Mouse (Mus musculus): ENCODE measurements around the gene Dclk1. TPM values are rescaled to one million over a fixed set of nuclear protein-coding genes. Genes with fewer than 3 reads are reported as not detected.

Gene Dclk1
- polyA plus RNA-seq, 1 experiment from 2014 or later = 24.5 TPM

GRCm38 (mm10) chr3:55213785-55214184 is 28.4 kb upstream of the Dclk1 start:
- 0 out of 2 replicates have a peak, but pooled peaks have one; percentile 12 for ATAC-seq (ENCODE audit: low FRiP score, low TSS enrichment)
- Histone ChIP-seq H3K36me3 (ENCODE audit: control insufficient read depth, insufficient read depth, low read length) (no peaks in the 10 kb centered on the region), H3K9ac (ENCODE audit: low read depth, low read length) (no peak overlapping the region), H3K4me2 (replicated peaks; ENCODE audit: low read depth, low read length) (no peak overlapping the region), H3K4me1 (ENCODE audit: control insufficient read depth, insufficient read depth, low read length) (peaks cover 6% of the 10 kb centered on the region; the same call in 1 of the 2 replicates), H3K27ac (ENCODE audit: low read depth, low read length) (no peak overlapping the region), H3K4me3 (ENCODE audit: low read length) (no peak overlapping the region), H3K27me3 (ENCODE audit: control insufficient read depth, insufficient read depth, low read length) (no peaks in the 10 kb centered on the region), H3K9me3 (ENCODE audit: control insufficient read depth, low read length) (no peaks in the 10 kb centered on the region)
- WGBS = 27% methylated on average over 4 of the region's 4 CpGs

GRCm38 (mm10) chr3:55214413-55214812 is 27.8 kb upstream of the Dclk1 start:
- peaks cover 6% of the 10 kb centered on the region; the same call in 1 of the 2 replicates for H3K4me1 ChIP-seq (ENCODE audit: control insufficient read depth, insufficient read depth, low read length)
- WGBS = 64% methylated on average over 6 of the region's 6 CpGs
- no peaks in the 10 kb centered on the region for H3K9me3 ChIP-seq (ENCODE audit: control insufficient read depth, low read length)
- no peak overlapping the region for H3K9ac ChIP-seq (ENCODE audit: low read depth, low read length)
- H3K27ac ChIP-seq (ENCODE audit: low read depth, low read length) = no peak overlapping the region
- no peak for ATAC-seq (ENCODE audit: low FRiP score, low TSS enrichment)
- no peaks in the 10 kb centered on the region for H3K27me3 ChIP-seq (ENCODE audit: control insufficient read depth, insufficient read depth, low read length)
- no peak overlapping the region for H3K4me3 ChIP-seq (ENCODE audit: low read length)
- no peaks in the 10 kb centered on the region for H3K36me3 ChIP-seq (ENCODE audit: control insufficient read depth, insufficient read depth, low read length)
- H3K4me2 ChIP-seq (replicated peaks; ENCODE audit: low read depth, low read length) = no peak overlapping the region

GRCm38 (mm10) chr3:55222502-55222901 is 19.7 kb upstream of the Dclk1 start:
- H3K4me3 ChIP-seq (ENCODE audit: low read length) = no peak overlapping the region
- ATAC-seq (ENCODE audit: low FRiP score, low TSS enrichment) = no peak
- no peaks in the 10 kb centered on the region for H3K36me3 ChIP-seq (ENCODE audit: control insufficient read depth, insufficient read depth, low read length)
- H3K4me1 ChIP-seq (ENCODE audit: control insufficient read depth, insufficient read depth, low read length) = 0 out of 2 replicates have a peak, but pooled peaks cover 5% of the 10 kb centered on the region
- H3K9ac ChIP-seq (ENCODE audit: low read depth, low read length) = no peak overlapping the region
- no peaks in the 10 kb centered on the region for H3K27me3 ChIP-seq (ENCODE audit: control insufficient read depth, insufficient read depth, low read length)
- 79% methylated on average over 1 of the region's 2 CpGs for WGBS
- no peak overlapping the region for H3K27ac ChIP-seq (ENCODE audit: low read depth, low read length)
- H3K4me2 ChIP-seq (replicated peaks; ENCODE audit: low read depth, low read length) = no peak overlapping the region
- H3K9me3 ChIP-seq (ENCODE audit: control insufficient read depth, low read length) = peaks cover 8% of the 10 kb centered on the region

- H3K4me1 ChIP-seq (ENCODE audit: control insufficient read depth, insufficient read depth, low read length) = 0 out of 2 replicates have a peak, but pooled peaks cover 5% of the 10 kb centered on the region
- H3K4me3 ChIP-seq (ENCODE audit: low read length) = no peak overlapping the region
- no peak for ATAC-seq (ENCODE audit: low FRiP score, low TSS enrichment)
- WGBS = 77% methylated on average over 3 of the region's 3 CpGs
- H3K36me3 ChIP-seq (ENCODE audit: control insufficient read depth, insufficient read depth, low read length) = no peaks in the 10 kb centered on the region
- H3K9ac ChIP-seq (ENCODE audit: low read depth, low read length) = no peak overlapping the region
- no peak overlapping the region for H3K27ac ChIP-seq (ENCODE audit: low read depth, low read length)
- no peak overlapping the region for H3K4me2 ChIP-seq (replicated peaks; ENCODE audit: low read depth, low read length)
- H3K9me3 ChIP-seq (ENCODE audit: control insufficient read depth, low read length) = peaks cover 8% of the 10 kb centered on the region
- H3K27me3 ChIP-seq (ENCODE audit: control insufficient read depth, insufficient read depth, low read length) = no peaks in the 10 kb centered on the region
These were observed 18.3 kb upstream of the Dclk1 start for GRCm38 (mm10) chr3:55223862-55224261.

- Histone ChIP-seq H3K4me3 (ENCODE audit: low read length) (no peak overlapping the region), H3K27me3 (ENCODE audit: control insufficient read depth, insufficient read depth, low read length) (no peaks in the 10 kb centered on the region), H3K27ac (ENCODE audit: low read depth, low read length) (no peak overlapping the region), H3K9ac (ENCODE audit: low read depth, low read length) (no peak overlapping the region), H3K9me3 (ENCODE audit: control insufficient read depth, low read length) (peaks cover 6% of the 10 kb centered on the region), H3K4me1 (ENCODE audit: control insufficient read depth, insufficient read depth, low read length) (0 out of 2 replicates have a peak, but pooled peaks cover 5% of the 10 kb centered on the region), H3K4me2 (replicated peaks; ENCODE audit: low read depth, low read length) (0 out of 2 replicates have a peak overlapping the region, but pooled peaks have one; percentile 15), H3K36me3 (ENCODE audit: control insufficient read depth, insufficient read depth, low read length) (no peaks in the 10 kb centered on the region)
- 28% methylated on average over 15 of the region's 18 CpGs for WGBS
- ATAC-seq (ENCODE audit: low FRiP score, low TSS enrichment) = peak; percentile 69
These were observed 15.5 kb upstream of the Dclk1 start for GRCm38 (mm10) chr3:55226501-55227213.

GRCm38 (mm10) chr3:55227214-55227581 is 15.0 kb upstream of the Dclk1 start:
- Histone ChIP-seq H3K27me3 (ENCODE audit: control insufficient read depth, insufficient read depth, low read length) (no peaks in the 10 kb centered on the region), H3K4me3 (ENCODE audit: low read length) (no peak overlapping the region), H3K4me1 (ENCODE audit: control insufficient read depth, insufficient read depth, low read length) (0 out of 2 replicates have a peak, but pooled peaks cover 5% of the 10 kb centered on the region), H3K9me3 (ENCODE audit: control insufficient read depth, low read length) (peaks cover 6% of the 10 kb centered on the region), H3K27ac (ENCODE audit: low read depth, low read length) (no peak overlapping the region), H3K9ac (ENCODE audit: low read depth, low read length) (no peak overlapping the region), H3K4me2 (replicated peaks; ENCODE audit: low read depth, low read length) (no peak overlapping the region), H3K36me3 (ENCODE audit: control insufficient read depth, insufficient read depth, low read length) (no peaks in the 10 kb centered on the region)
- no peak for ATAC-seq (ENCODE audit: low FRiP score, low TSS enrichment)
- 31% methylated on average over 4 of the region's 4 CpGs for WGBS

- Histone ChIP-seq H3K9ac (ENCODE audit: low read depth, low read length) (peak overlapping the region; percentile 71), H3K27ac (ENCODE audit: low read depth, low read length) (no peak overlapping the region), H3K4me3 (ENCODE audit: low read length) (peak overlapping the region; percentile 66), H3K4me1 (ENCODE audit: control insufficient read depth, insufficient read depth, low read length) (peaks cover 13% of the 10 kb centered on the region; the same call in 1 of the 2 replicates), H3K4me2 (replicated peaks; ENCODE audit: low read depth, low read length) (peak overlapping the region; percentile 93), H3K9me3 (ENCODE audit: control insufficient read depth, low read length) (no peaks in the 10 kb centered on the region), H3K27me3 (ENCODE audit: control insufficient read depth, insufficient read depth, low read length) (0 out of 2 replicates have a peak, but pooled peaks cover 3% of the 10 kb centered on the region), H3K36me3 (ENCODE audit: control insufficient read depth, insufficient read depth, low read length) (no peaks in the 10 kb centered on the region)
- under 1% methylated on average over 43 of the region's 45 CpGs for WGBS
- peak; percentile 96 for ATAC-seq (ENCODE audit: low FRiP score, low TSS enrichment)
These were observed 375 bp downstream of the Dclk1 start for GRCm38 (mm10) chr3:55242422-55243055.

- Histone ChIP-seq H3K36me3 (ENCODE audit: control insufficient read depth, insufficient read depth, low read length) (no peaks in the 10 kb centered on the region), H3K9ac (ENCODE audit: low read depth, low read length) (peak overlapping the region; percentile 71; the same call in 1 of the 2 replicates), H3K4me2 (replicated peaks; ENCODE audit: low read depth, low read length) (peak overlapping the region; percentile 93), H3K27me3 (ENCODE audit: control insufficient read depth, insufficient read depth, low read length) (0 out of 2 replicates have a peak, but pooled peaks cover 3% of the 10 kb centered on the region), H3K4me3 (ENCODE audit: low read length) (peak overlapping the region; percentile 66), H3K4me1 (ENCODE audit: control insufficient read depth, insufficient read depth, low read length) (peaks cover 13% of the 10 kb centered on the region; the same call in 1 of the 2 replicates), H3K9me3 (ENCODE audit: control insufficient read depth, low read length) (no peaks in the 10 kb centered on the region), H3K27ac (ENCODE audit: low read depth, low read length) (no peak overlapping the region)
- 3% methylated on average over 8 of the region's 8 CpGs for WGBS
- ATAC-seq (ENCODE audit: low FRiP score, low TSS enrichment) = peak; percentile 50; the same call in 1 of the 2 replicates
These were observed 900 bp downstream of the Dclk1 start for GRCm38 (mm10) chr3:55243056-55243471.

GRCm38 (mm10) chr3:55244087-55244486 is 1.9 kb downstream of the Dclk1 start:
- no peak overlapping the region for H3K4me3 ChIP-seq (ENCODE audit: low read length)
- H3K27me3 ChIP-seq (ENCODE audit: control insufficient read depth, insufficient read depth, low read length) = 0 out of 2 replicates have a peak, but pooled peaks cover 3% of the 10 kb centered on the region
- WGBS = 79% methylated on average over 6 of the region's 6 CpGs
- no peak for ATAC-seq (ENCODE audit: low FRiP score, low TSS enrichment)
- H3K36me3 ChIP-seq (ENCODE audit: control insufficient read depth, insufficient read depth, low read length) = no peaks in the 10 kb centered on the region
- H3K9me3 ChIP-seq (ENCODE audit: control insufficient read depth, low read length) = no peaks in the 10 kb centered on the region
- H3K4me2 ChIP-seq (replicated peaks; ENCODE audit: low read depth, low read length) = no peak overlapping the region
- peaks cover 13% of the 10 kb centered on the region; the same call in 1 of the 2 replicates for H3K4me1 ChIP-seq (ENCODE audit: control insufficient read depth, insufficient read depth, low read length)
- no peak overlapping the region for H3K27ac ChIP-seq (ENCODE audit: low read depth, low read length)
- H3K9ac ChIP-seq (ENCODE audit: low read depth, low read length) = no peak overlapping the region
